Mouse (Mus musculus) small intestine, adult 2 months (tissue): ENCODE results near the gene Npat.

ENCODE experiments used
- CTCF ChIP-seq: fragments of 200-500 bp; IDR thresholded peaks from 2 replicates; pipeline ENCODE4 v1.5.1; 2012; ENCODE audit warnings: low read depth, mild to moderate bottlenecking, control low read depth, inconsistent platforms, low read length, moderate library complexity, mixed read lengths; ENCODE audit not compliant: insufficient replicate concordance, insufficient read length; ENCODE audit errors: extremely low read depth
- POLR2A ChIP-seq: fragments of 200-500 bp; IDR thresholded peaks from 2 replicates; pipeline ENCODE4 v1.6.1; 2012; ENCODE audit warnings: low read depth, mild to moderate bottlenecking, control low read depth, inconsistent platforms, low read length, moderate library complexity

DNA sequence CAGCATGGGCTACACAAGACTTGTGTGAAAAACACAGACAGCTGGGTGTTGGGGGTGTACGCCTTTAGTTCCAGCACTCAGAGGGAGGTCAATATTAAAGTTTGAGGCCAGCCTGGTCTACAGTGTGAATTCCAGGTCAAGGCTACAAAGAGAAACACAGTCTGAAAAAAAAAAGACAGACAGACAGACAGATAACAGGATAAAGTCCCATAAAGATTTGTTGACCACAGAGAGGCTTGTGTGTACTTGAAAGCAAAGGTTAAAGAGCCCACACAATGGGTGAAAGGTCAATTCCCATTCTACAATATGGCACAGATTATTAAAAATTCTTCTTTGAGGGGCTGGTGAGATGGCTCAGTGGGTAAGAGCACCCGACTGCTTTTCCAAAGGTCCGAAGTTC is 70.3 kb downstream of the Npat start:
- no peak for TF ChIP-seq CTCF
- TF ChIP-seq POLR2A: no peak
